Mouse (Mus musculus) kidney, adult 2 months (tissue): ENCODE results near the gene Zfp110.
"Not testable (repeated sequence)": the region's sequence is repeated elsewhere in the genome, so short reads cannot be mapped to it uniquely, and the experiment has no call there.

ENCODE experiments used
- CTCF ChIP-seq: fragments of 200-500 bp; conservative IDR thresholded peaks from 2 replicates; pipeline ENCODE4 v1.5.1; 2011; ENCODE audit warnings: low read depth, mild to moderate bottlenecking, control low read depth, low read length, moderate library complexity, mixed read lengths; ENCODE audit not compliant: insufficient read depth, insufficient read length
- POLR2A ChIP-seq: fragments of 200-500 bp; IDR thresholded peaks from one replicate; pipeline ENCODE4 v1.6.1; 2011; ENCODE audit warnings: low read depth, low read length, control low read depth

DNA sequence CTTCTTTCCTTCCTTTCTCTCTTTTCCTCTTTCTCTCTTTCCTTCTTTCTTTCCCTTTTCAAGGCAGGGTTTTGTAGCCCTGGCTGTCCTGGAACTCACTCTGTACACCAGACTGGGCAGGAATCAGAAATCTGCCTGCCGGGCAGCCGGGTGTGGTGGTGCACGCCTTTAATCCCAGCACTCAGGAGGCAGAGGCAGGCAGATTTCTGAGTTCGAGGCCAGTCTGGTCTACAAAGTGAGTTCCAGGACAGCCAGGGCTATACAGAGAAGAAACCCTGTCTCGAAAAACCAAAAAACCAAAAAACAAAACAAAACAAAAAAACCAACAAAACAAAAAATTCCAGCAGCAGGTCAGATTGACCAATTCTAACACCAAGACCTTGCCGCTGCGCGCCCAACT lies 45.9 kb downstream of the Zfp110 start:
- TF ChIP-seq CTCF, POLR2A: not testable (repeated sequence)
